Mouse (Mus musculus) megakaryocyte, embryonic 14.5 days (primary cell): Measurements from ENCODE around the gene Swi5.

ENCODE experiments used
- FLI1 ChIP-seq: IDR thresholded peaks from 2 replicates; pipeline ENCODE4 v1.6.1; 2012; ENCODE audit warnings: low read length, inconsistent platforms, mixed read lengths
- GATA1 ChIP-seq: IDR thresholded peaks from 3 replicates; pipeline ENCODE4 v1.6.1; 2012; ENCODE audit warnings: mixed read lengths, low read length, inconsistent platforms, borderline replicate concordance

DNA sequence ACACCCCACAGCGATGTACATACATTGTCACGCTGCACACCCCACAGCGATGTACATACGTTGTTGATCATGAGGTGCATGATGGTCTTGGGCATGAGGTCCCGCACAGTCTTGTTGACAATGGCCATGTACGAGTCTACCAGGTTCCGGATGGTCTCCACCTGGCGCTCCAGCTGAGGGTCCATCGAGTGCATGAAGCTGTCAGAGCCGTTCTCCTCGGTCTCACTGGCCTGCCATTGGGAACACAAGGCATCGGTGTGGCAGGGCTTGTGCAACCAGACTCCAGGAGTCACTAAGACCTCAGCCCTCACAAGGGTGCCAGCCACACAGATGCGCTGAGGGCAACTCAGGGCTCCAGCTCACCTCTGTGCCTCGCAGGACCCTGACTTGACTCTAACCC lies 27.0 kb upstream of the Swi5 start:
- TF ChIP-seq GATA1, result no peak
- TF ChIP-seq FLI1, result no peak
